Mouse (Mus musculus) 3T3-L1 (cell line): ENCODE results near the gene Stx8.
A peak's percentile ranks its signal among the peaks of the same experiment; 100 is the strongest.

Experiments
- DNase-seq: peaks from one replicate; pipeline ENCODE4 v3.0.0-alpha.2; 2015; ENCODE audit warnings: low read depth, low spot score

Gene Stx8

GRCm38 (mm10) chr11:68144235-68145065 lies 178.5 kb downstream of the Stx8 start:
- no peak for DNase-seq

GRCm38 (mm10) chr11:68145066-68145585 lies 179.1 kb downstream of the Stx8 start:
- no peak for DNase-seq

GRCm38 (mm10) chr11:68145586-68146455 lies 179.8 kb downstream of the Stx8 start:
- DNase-seq, result no peak

- no peak for DNase-seq
Measured at GRCm38 (mm10) chr11:68146456-68146851, 180.5 kb downstream of the Stx8 start.

GRCm38 (mm10) chr11:68150938-68151337 lies 184.9 kb downstream of the Stx8 start:
- DNase-seq, result no peak

GRCm38 (mm10) chr11:68155821-68156220 lies 189.8 kb downstream of the Stx8 start:
- peak; percentile 76 for DNase-seq

- DNase-seq, result no peak
Measured at GRCm38 (mm10) chr11:68158166-68158565, 192.2 kb downstream of the Stx8 start.

- no peak for DNase-seq
Measured at GRCm38 (mm10) chr11:68159867-68160266, 193.9 kb downstream of the Stx8 start.

- DNase-seq, result no peak
Measured at GRCm38 (mm10) chr11:68164408-68164807, 198.4 kb downstream of the Stx8 start.

- no peak for DNase-seq
Measured at GRCm38 (mm10) chr11:68168427-68168826, 202.4 kb downstream of the Stx8 start.

- no peak for DNase-seq
Measured at GRCm38 (mm10) chr11:68171973-68172647, 206.1 kb downstream of the Stx8 start.

- no peak for DNase-seq
Measured at GRCm38 (mm10) chr11:68172648-68173045, 206.7 kb downstream of the Stx8 start.

- DNase-seq, result peak; percentile 68
Measured at GRCm38 (mm10) chr11:68176550-68176949, 210.6 kb downstream of the Stx8 start.

GRCm38 (mm10) chr11:68177415-68177814 lies 211.4 kb downstream of the Stx8 start:
- no peak for DNase-seq

GRCm38 (mm10) chr11:68185647-68186046 lies 219.7 kb downstream of the Stx8 start:
- DNase-seq, result no peak

GRCm38 (mm10) chr11:68187242-68187641 lies 221.2 kb downstream of the Stx8 start:
- DNase-seq, result no peak

- DNase-seq, result no peak
Measured at GRCm38 (mm10) chr11:68188695-68189201, 222.8 kb downstream of the Stx8 start.

GRCm38 (mm10) chr11:68190849-68191248 lies 224.9 kb downstream of the Stx8 start:
- DNase-seq, result no peak

GRCm38 (mm10) chr11:68195168-68195567 lies 229.2 kb downstream of the Stx8 start:
- DNase-seq, result peak; percentile 66

GRCm38 (mm10) chr11:68195693-68196176 lies 229.7 kb downstream of the Stx8 start:
- DNase-seq, result no peak

- DNase-seq, result no peak
Measured at GRCm38 (mm10) chr11:68196566-68196965, 230.6 kb downstream of the Stx8 start.
